Mouse (Mus musculus) naive thymus-derived CD4-positive, alpha-beta T cell, adult 2 months (primary cell): ENCODE data around the gene Abi1.
"Not testable (repeated sequence)": the region's sequence is repeated elsewhere in the genome, so short reads cannot be mapped to it uniquely, and the experiment has no call there.

Experiments
- DNase-seq: peaks from one replicate; pipeline ENCODE4 v3.0.0-alpha.2; 2011; ENCODE audit warnings: low read depth

Abi1 gene

GRCm38 (mm10) chr2:23040001-23040646, at the start of gene Abi1:
TSS of gene Abi1 (minus strand) at chr2:23040241.
- DNase-seq: peak; percentile 97

- no peak for DNase-seq
Measured at GRCm38 (mm10) chr2:23084540-23084939, 44.5 kb upstream of the Abi1 start.

- no peak for DNase-seq
Measured at GRCm38 (mm10) chr2:23078588-23078987, 38.5 kb upstream of the Abi1 start.

- no peak for DNase-seq
Measured at GRCm38 (mm10) chr2:23077693-23078092, 37.7 kb upstream of the Abi1 start.

GRCm38 (mm10) chr2:23076783-23077182, 36.7 kb upstream of the Abi1 start:
- DNase-seq: no peak

GRCm38 (mm10) chr2:23075846-23076245, 35.8 kb upstream of the Abi1 start:
- no peak for DNase-seq

- no peak for DNase-seq
Measured at GRCm38 (mm10) chr2:23071406-23071805, 31.4 kb upstream of the Abi1 start.

GRCm38 (mm10) chr2:23070491-23070890, 30.4 kb upstream of the Abi1 start:
- DNase-seq: no peak

- DNase-seq: peak; percentile 94
Measured at GRCm38 (mm10) chr2:23068894-23069744, 29.1 kb upstream of the Abi1 start.

- DNase-seq: no peak
Measured at GRCm38 (mm10) chr2:23068370-23068737, 28.3 kb upstream of the Abi1 start.

- peak; percentile 97 for DNase-seq
Measured at GRCm38 (mm10) chr2:23067552-23068369, 27.7 kb upstream of the Abi1 start, which contains the start of gene Acbd5. TSS of gene Acbd5 (plus strand) at chr2:23068167.

- no peak for DNase-seq
Measured at GRCm38 (mm10) chr2:23052523-23052922, 12.5 kb upstream of the Abi1 start.

- DNase-seq: no peak
Measured at GRCm38 (mm10) chr2:23051890-23052289, 11.8 kb upstream of the Abi1 start.

GRCm38 (mm10) chr2:23048006-23048405, 8.0 kb upstream of the Abi1 start:
- DNase-seq: no peak

GRCm38 (mm10) chr2:23045703-23046102, 5.7 kb upstream of the Abi1 start:
- no peak for DNase-seq

GRCm38 (mm10) chr2:23042189-23042588, 2.1 kb upstream of the Abi1 start:
- no peak for DNase-seq

- no peak for DNase-seq
Measured at GRCm38 (mm10) chr2:23041457-23041856, 1.4 kb upstream of the Abi1 start.

- DNase-seq: not testable (repeated sequence)
Measured at GRCm38 (mm10) chr2:23040690-23041089, 649 bp upstream of the Abi1 start.

- no peak for DNase-seq
Measured at GRCm38 (mm10) chr2:23039082-23040000, 700 bp downstream of the Abi1 start.

- DNase-seq: no peak
Measured at GRCm38 (mm10) chr2:23035467-23035866, 4.6 kb downstream of the Abi1 start.

- no peak for DNase-seq
Measured at GRCm38 (mm10) chr2:23034692-23035435, 5.2 kb downstream of the Abi1 start.
